Mouse (Mus musculus): ENCODE measurements around the gene 3830403N18Rik. TPM values are rescaled to one million over a fixed set of nuclear protein-coding genes. Genes with fewer than 3 reads are reported as not detected.

3830403N18Rik gene
- polyA plus RNA-seq (2012; rRNA removed; ENCODE audit: low replicate concordance), result not detected in 2 replicates

DNA sequence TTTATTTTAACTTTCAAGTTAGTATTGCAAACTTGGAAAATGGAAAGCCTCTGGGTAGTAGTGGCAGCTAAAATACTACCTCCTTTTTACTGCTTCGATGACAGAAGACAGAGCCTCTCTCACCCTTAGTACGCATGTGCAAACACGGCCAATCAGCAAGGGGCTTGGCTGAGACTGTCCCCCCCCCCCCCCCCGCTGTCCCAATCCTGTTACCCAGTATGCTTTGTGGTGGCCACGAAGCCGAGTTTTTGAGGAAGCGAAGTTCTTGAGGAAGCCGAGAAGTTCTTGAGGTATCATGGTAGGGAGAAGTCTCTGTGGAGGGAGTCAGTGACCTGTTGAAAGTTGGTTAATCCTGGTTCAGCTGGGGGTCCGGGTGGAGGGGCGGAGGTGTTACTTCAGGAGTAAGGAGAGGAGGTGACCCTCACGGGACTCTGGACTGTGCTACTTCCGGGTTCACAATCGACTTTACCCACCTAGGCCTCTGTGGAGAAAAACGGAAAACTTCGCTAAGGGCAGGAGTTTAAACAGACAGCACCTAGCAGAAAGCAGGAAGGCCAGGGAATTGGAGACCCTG, at the start of gene 3830403N18Rik:
Gene 3830403N18Rik, plus strand, starts transcription at position 237 of the 574 bp plus-strand sequence.

Other genes with a start within 250 kb of the 3830403N18Rik start
- gene Gm773, start 76.3 kb downstream of the 3830403N18Rik start, polyA plus RNA-seq (2012; rRNA removed; ENCODE audit: low replicate concordance), result not detected in 2 replicates
- 1.5 TPM in 2 replicates for gene Zfp449, start 209.8 kb downstream of the 3830403N18Rik start, polyA plus RNA-seq (2012; rRNA removed; ENCODE audit: low replicate concordance)
- 0.54 and 1.1 TPM in 2 replicates for gene Smim10l2a, start 238.0 kb downstream of the 3830403N18Rik start, polyA plus RNA-seq (2012; rRNA removed; ENCODE audit: low replicate concordance)

Measured in subcutaneous adipose tissue, adult 2 months (tissue).